12 mouse cellular contexts compared by ENCODE assay signal in genomic region chr12:105955764-105956290, GRCm38 (mm10). TPM values are rescaled to one million over a fixed set of nuclear protein-coding genes. Genes with fewer than 3 reads are reported as not detected.
DNase-seq lines count a peak whose midpoint lies in the region; ATAC-seq lines count a peak whose summit lies in the region.
"Had no signal": no experiment of that assay in that cellular context is flagged by ENCODE, and none has a peak within 500 bp of the region (broad histone marks: within the 10 kb centered on the region; RNA-seq: fewer than 3 reads in every experiment).

No protein-coding gene starts in this region.

- H3K27ac ChIP-seq in embryonic facial prominence, embryonic 14.5 days (replicated peaks; ENCODE audit: low read depth, low read length): no peak overlapping the region
- H3K27ac ChIP-seq in embryonic facial prominence, embryonic 10.5 days (replicated peaks): no peak overlapping the region

- no peaks in the 10 kb centered on the region for H3K9me3 ChIP-seq in embryonic facial prominence, embryonic 14.5 days (ENCODE audit: control insufficient read depth, low read length)
- no peaks in the 10 kb centered on the region for H3K9me3 ChIP-seq in embryonic facial prominence, embryonic 10.5 days

- H3K9ac ChIP-seq in embryonic facial prominence, embryonic 14.5 days (ENCODE audit: low read depth, low read length): no peak overlapping the region

- no peak overlapping the region for H3K4me3 ChIP-seq in embryonic facial prominence, embryonic 14.5 days (ENCODE audit: low read depth, low read length)
- no peak overlapping the region for H3K4me3 ChIP-seq in embryonic facial prominence, embryonic 10.5 days
- H3K4me3 ChIP-seq: erythroblast, embryonic 14.5 days had no signal

- intact Hi-C loops in left cerebral cortex, postnatal 14 days (cut with DNase I): no loop called here
- intact Hi-C loops in left cerebral cortex, postnatal 4 days (cut with DNase I): no loop called here

- no peak overlapping the region for H3K4me2 ChIP-seq in embryonic facial prominence, embryonic 14.5 days (ENCODE audit: low read depth, low read length)

- WGBS in embryonic facial prominence, embryonic 14.5 days: 36% methylated on average over 1 of the region's 1 CpGs
- 81% methylated on average over 1 of the region's 1 CpGs for WGBS in embryonic facial prominence, embryonic 10.5 days

- H3K36me3 ChIP-seq in embryonic facial prominence, embryonic 14.5 days (ENCODE audit: control insufficient read depth, insufficient read depth, low read length): no peaks in the 10 kb centered on the region
- H3K36me3 ChIP-seq in embryonic facial prominence, embryonic 10.5 days (replicated peaks): no peaks in the 10 kb centered on the region

- peaks cover 7% of the 10 kb centered on the region; the same call in 1 of the 2 replicates for H3K27me3 ChIP-seq in embryonic facial prominence, embryonic 14.5 days (replicated peaks; ENCODE audit: control insufficient read depth, insufficient read depth, low read length)
- H3K27me3 ChIP-seq in embryonic facial prominence, embryonic 10.5 days (replicated peaks; ENCODE audit: low read depth, poor library complexity, severe bottlenecking): peaks cover 24% of the 10 kb centered on the region

- H3K4me1 ChIP-seq in embryonic facial prominence, embryonic 14.5 days (ENCODE audit: control insufficient read depth, insufficient read depth, low read length): peaks cover 2% of the 10 kb centered on the region; the same call in 1 of the 2 replicates
- H3K4me1 ChIP-seq in embryonic facial prominence, embryonic 10.5 days: peaks cover 12% of the 10 kb centered on the region

- DNase-seq in embryonic facial prominence, embryonic 14.5 days (ENCODE audit: low spot score): peak; percentile 51
- DNase-seq in embryonic facial prominence, embryonic 10.5 days (ENCODE audit: low spot score): no peak
- DNase-seq in left cerebral cortex, postnatal 14 days (ENCODE audit: low spot score in 2 of 2): peak; percentile 54 to 60
- no peak for DNase-seq in left cerebral cortex, adult 8-10 months (ENCODE audit: low spot score in 2 of 2)
- peak; percentile 39 to 63 for DNase-seq in adrenal gland, postnatal 36 days
- peak; percentile 13 for DNase-seq in left cerebral cortex, postnatal 4 days
- DNase-seq in thymus, adult 18-20 months: no peak
- DNase-seq in embryo, embryonic 10.5 days (ENCODE audit: low spot score): no peak
- DNase-seq: cerebellum, adult 8-10 months; thymus, adult 2 months had no signal

- ATAC-seq in embryonic facial prominence, embryonic 14.5 days (ENCODE audit: low read depth): no peak; the same call in 1 of the 2 replicates
- ATAC-seq: inflammation-experienced regulatory T-cells, adult 6 months had no signal

RNA-seq across cellular contexts. Expression of gene Vrk1, which starts 54.2 kb away (rescaled TPM):
- polyA plus RNA-seq in embryonic facial prominence, embryonic 14.5 days (2014; fragmentation: Nextera tagmentation; extraction: Ambion mirVana): 44.2 and 54.7 TPM in 2 replicates
- 113 and 115 TPM in 2 replicates for polyA plus RNA-seq in embryonic facial prominence, embryonic 10.5 days (2016; fragmentation: Nextera tagmentation; extraction: Ambion mirVana)
- total RNA-seq in left cerebral cortex, postnatal 14 days (2021): 10 to 100 TPM; 12.4 to 14.9 TPM
- total RNA-seq in left cerebral cortex, adult 8-10 months (2022): 10 to 100 TPM; 19.4 to 24.9 (median 20.6) TPM
- 10 to 100 TPM; 16.1 to 21.6 TPM for total RNA-seq in adrenal gland, postnatal 36 days (2021)
- total RNA-seq in left cerebral cortex, postnatal 4 days (2021): 10 to 100 TPM; 22.7 to 24.9 TPM

Comparison
In these comparisons a context has a peak if more than half of its experiments do, and no peak if none do; other contexts are left out.
1. DNase-seq: peak in embryonic facial prominence, embryonic 14.5 days (single experiment), left cerebral cortex, postnatal 14 days (2 of 2), adrenal gland, postnatal 36 days (2 of 2) and left cerebral cortex, postnatal 4 days (single experiment); none in embryonic facial prominence, embryonic 10.5 days (single experiment), left cerebral cortex, adult 8-10 months (0 of 2), thymus, adult 18-20 months (0 of 2) and embryo, embryonic 10.5 days (single experiment).